Comparison of ENCODE assay signal across 8 mouse cellular contexts in the genomic region with DNA sequence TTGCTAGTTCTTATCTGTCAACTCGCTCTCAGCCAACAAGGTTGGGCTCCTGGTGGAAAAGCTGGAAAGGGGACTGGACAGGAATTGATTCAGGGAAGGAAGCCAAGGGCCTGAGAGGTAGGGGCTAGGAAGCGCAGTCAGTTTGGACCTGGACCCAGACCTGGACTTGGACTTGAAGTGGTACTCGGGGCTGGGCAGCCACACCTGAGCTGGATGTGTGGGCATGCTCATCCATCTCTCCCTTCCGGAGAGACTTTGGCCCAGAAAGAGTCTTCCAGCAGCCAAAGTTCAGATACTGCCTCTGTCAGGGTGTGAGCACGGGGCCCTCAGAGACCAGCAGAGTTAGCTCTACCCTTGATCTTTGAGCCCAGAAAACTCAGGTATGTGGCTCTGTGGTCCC. TPM values are rescaled to one million over a fixed set of nuclear protein-coding genes. Genes with fewer than 3 reads are reported as not detected.
A peak's percentile ranks its signal among the peaks of the same experiment; 100 is the strongest.
DNase-seq lines count a peak whose midpoint lies in the region; ATAC-seq and TF ChIP-seq lines count a peak whose summit lies in the region.

No protein-coding gene starts in this region.

- peak overlapping the region; percentile 97; the same call in 1 of the 2 replicates for H3K4me2 ChIP-seq in heart, embryonic 14.5 days (ENCODE audit: low read length)
- H3K4me2 ChIP-seq in heart, embryonic 16.5 days (ENCODE audit: low read depth, low read length), result peak overlapping the region; percentile 98
- H3K4me2 ChIP-seq in kidney, postnatal 0 days (ENCODE audit: low read length), result peak overlapping the region; percentile 86; the same call in 1 of the 2 replicates

- H3K36me3 ChIP-seq in heart, embryonic 14.5 days (ENCODE audit: control insufficient read depth, insufficient read depth, low read length), result peaks cover 15% of the 10 kb centered on the region
- peaks cover 16% of the 10 kb centered on the region for H3K36me3 ChIP-seq in heart, embryonic 10.5 days
- no peaks in the 10 kb centered on the region for H3K36me3 ChIP-seq in heart, embryonic 16.5 days (ENCODE audit: control insufficient read depth, insufficient read depth)
- H3K36me3 ChIP-seq in kidney, postnatal 0 days (ENCODE audit: insufficient read depth, low read length), result no peaks in the 10 kb centered on the region

- no peak overlapping the region for H3K4me3 ChIP-seq in heart, embryonic 14.5 days (ENCODE audit: control insufficient read depth in 1 of 2, insufficient read depth in 1 of 2, low read depth in 1 of 2, low read length in 2 of 2)
- H3K4me3 ChIP-seq in heart, embryonic 10.5 days, result no peak overlapping the region
- no peak overlapping the region for H3K4me3 ChIP-seq in heart, embryonic 16.5 days (ENCODE audit: low read length)
- H3K4me3 ChIP-seq in kidney, postnatal 0 days (replicated peaks; ENCODE audit: low read depth, low read length), result no peak overlapping the region; the same call in 1 of the 2 replicates

- DNase-seq in heart, embryonic 10.5 days (ENCODE audit: low spot score), result no peak
- DNase-seq in kidney, postnatal 0 days (ENCODE audit: low spot score), result no peak
- peak; percentile 14 for DNase-seq in naive thymus-derived CD4-positive, alpha-beta T cell, adult 2 months (ENCODE audit: low read depth)
- DNase-seq in retina, postnatal 1 day, result no peak
- no peak for DNase-seq in spleen, postnatal 10 days (ENCODE audit: low spot score in 2 of 2)
- DNase-seq in MN1 (ENCODE audit: low spot score), result no peak

- TF ChIP-seq CTCF in kidney, postnatal 0 days (IDR thresholded peaks at IDR 0.05; ENCODE audit: low read depth), result no peak

- no peak overlapping the region for H3K9ac ChIP-seq in heart, embryonic 14.5 days (ENCODE audit: low read length)
- H3K9ac ChIP-seq in heart, embryonic 16.5 days (ENCODE audit: low read length), result no peak overlapping the region; the same call in 1 of the 2 replicates
- no peak overlapping the region for H3K9ac ChIP-seq in kidney, postnatal 0 days (ENCODE audit: low read depth, low read length)

- no peak overlapping the region for H3K27ac ChIP-seq in heart, embryonic 14.5 days (replicated peaks in 1 of 2; ENCODE audit: control insufficient read depth in 1 of 2, insufficient read depth in 1 of 2, low read depth in 2 of 2, low read length in 2 of 2)
- H3K27ac ChIP-seq in heart, embryonic 10.5 days, result no peak overlapping the region
- no peak overlapping the region for H3K27ac ChIP-seq in heart, embryonic 16.5 days (ENCODE audit: low read length)
- no peak overlapping the region for H3K27ac ChIP-seq in kidney, postnatal 0 days

- ATAC-seq in heart, embryonic 14.5 days (ENCODE audit: insufficient number of reproducible peaks, insufficient read depth, low FRiP score, low read depth), result no peak
- ATAC-seq in heart, embryonic 16.5 days (replicated peaks; ENCODE audit: extremely low read depth, insufficient read depth, low FRiP score), result no peak
- no peak for ATAC-seq in kidney, postnatal 0 days (replicated peaks; ENCODE audit: low FRiP score, low read depth)

- no peaks in the 10 kb centered on the region for H3K9me3 ChIP-seq in heart, embryonic 14.5 days (ENCODE audit: control insufficient read depth, low read length)
- no peaks in the 10 kb centered on the region for H3K9me3 ChIP-seq in heart, embryonic 10.5 days
- no peaks in the 10 kb centered on the region for H3K9me3 ChIP-seq in heart, embryonic 16.5 days (replicated peaks; ENCODE audit: control insufficient read depth, low read length)
- H3K9me3 ChIP-seq in kidney, postnatal 0 days (replicated peaks; ENCODE audit: low read length), result no peaks in the 10 kb centered on the region

- H3K27me3 ChIP-seq in heart, embryonic 14.5 days (ENCODE audit: control insufficient read depth, insufficient read depth, low read length), result no peaks in the 10 kb centered on the region
- 0 out of 2 replicates have a peak, but pooled peaks cover 25% of the 10 kb centered on the region for H3K27me3 ChIP-seq in heart, embryonic 10.5 days (ENCODE audit: insufficient read depth, poor library complexity, severe bottlenecking)
- H3K27me3 ChIP-seq in heart, embryonic 16.5 days (ENCODE audit: control insufficient read depth, insufficient read depth, low read length), result no peaks in the 10 kb centered on the region; the same call in 1 of the 2 replicates
- no peaks in the 10 kb centered on the region for H3K27me3 ChIP-seq in kidney, postnatal 0 days (ENCODE audit: insufficient read depth, low read length)

- WGBS in heart, embryonic 14.5 days, result 48% methylated on average over 5 of the region's 5 CpGs
- WGBS in heart, embryonic 10.5 days, result 46% methylated on average over 5 of the region's 5 CpGs
- WGBS in heart, embryonic 16.5 days, result 51% methylated on average over 5 of the region's 5 CpGs
- WGBS in kidney, postnatal 0 days, result 63% methylated on average over 5 of the region's 5 CpGs

- H3K4me1 ChIP-seq in heart, embryonic 14.5 days (ENCODE audit: control insufficient read depth in 2 of 2, insufficient read depth in 2 of 2, low read length in 2 of 2), result peaks cover 24 to 36% of the 10 kb centered on the region in 2 experiments
- H3K4me1 ChIP-seq in heart, embryonic 10.5 days, result peaks cover 38% of the 10 kb centered on the region
- peaks cover 33% of the 10 kb centered on the region for H3K4me1 ChIP-seq in heart, embryonic 16.5 days (ENCODE audit: control insufficient read depth, insufficient read depth, low read length)
- H3K4me1 ChIP-seq in kidney, postnatal 0 days (replicated peaks; ENCODE audit: insufficient read depth, low read length), result peaks cover 5% of the 10 kb centered on the region; the same call in 1 of the 2 replicates

RNA-seq across cellular contexts. Expression of gene Slc26a6, which starts 2.3 kb away (rescaled TPM):
- polyA plus RNA-seq in heart, embryonic 14.5 days (2014; fragmentation: Nextera tagmentation; extraction: Ambion mirVana), result 7.6 and 8.7 TPM in 2 replicates
- 5.4 and 9.3 TPM in 2 replicates for polyA plus RNA-seq in heart, embryonic 10.5 days (2016; fragmentation: Nextera tagmentation; extraction: Ambion mirVana)
- 7.6 and 7.8 TPM in 2 replicates for polyA plus RNA-seq in heart, embryonic 16.5 days (2015; fragmentation: Nextera tagmentation; extraction: Ambion mirVana)
- polyA plus RNA-seq in kidney, postnatal 0 days (2015; fragmentation: Nextera tagmentation; extraction: Ambion mirVana), result 10.7 and 12.8 TPM in 2 replicates

RNA-seq across cellular contexts. Expression of gene Celsr3, which starts 29.2 kb away (rescaled TPM):
- 0.01 and 0.12 TPM in 2 replicates for polyA plus RNA-seq in heart, embryonic 14.5 days (2014; fragmentation: Nextera tagmentation; extraction: Ambion mirVana)
- 0.13 and 0.26 TPM in 2 replicates for polyA plus RNA-seq in heart, embryonic 10.5 days (2016; fragmentation: Nextera tagmentation; extraction: Ambion mirVana)
- polyA plus RNA-seq in heart, embryonic 16.5 days (2015; fragmentation: Nextera tagmentation; extraction: Ambion mirVana), result 0.05 and 0.13 TPM in 2 replicates
- polyA plus RNA-seq in kidney, postnatal 0 days (2015; fragmentation: Nextera tagmentation; extraction: Ambion mirVana), result 0.06 and 0.11 TPM in 2 replicates

RNA-seq across cellular contexts. Expression of gene Nckipsd, which starts 47.2 kb away (rescaled TPM):
- 8.5 and 10.5 TPM in 2 replicates for polyA plus RNA-seq in heart, embryonic 14.5 days (2014; fragmentation: Nextera tagmentation; extraction: Ambion mirVana)
- polyA plus RNA-seq in heart, embryonic 10.5 days (2016; fragmentation: Nextera tagmentation; extraction: Ambion mirVana), result 9.2 and 10.8 TPM in 2 replicates
- 10.0 and 14.5 TPM in 2 replicates for polyA plus RNA-seq in heart, embryonic 16.5 days (2015; fragmentation: Nextera tagmentation; extraction: Ambion mirVana)
- 11.3 and 13.6 TPM in 2 replicates for polyA plus RNA-seq in kidney, postnatal 0 days (2015; fragmentation: Nextera tagmentation; extraction: Ambion mirVana)

RNA-seq across cellular contexts. Expression of gene Tmem89, which starts 59.1 kb away (rescaled TPM):
- not detected in 2 replicates for polyA plus RNA-seq in heart, embryonic 14.5 days (2014; fragmentation: Nextera tagmentation; extraction: Ambion mirVana)
- not detected in 2 replicates for polyA plus RNA-seq in heart, embryonic 10.5 days (2016; fragmentation: Nextera tagmentation; extraction: Ambion mirVana)
- polyA plus RNA-seq in heart, embryonic 16.5 days (2015; fragmentation: Nextera tagmentation; extraction: Ambion mirVana), result not detected in 2 replicates
- polyA plus RNA-seq in kidney, postnatal 0 days (2015; fragmentation: Nextera tagmentation; extraction: Ambion mirVana), result not detected in 2 replicates
